Mouse (Mus musculus): ENCODE data around the gene Ctnnbip1. TPM values are rescaled to one million over a fixed set of nuclear protein-coding genes. Genes with fewer than 3 reads are reported as not detected.
"Not testable (repeated sequence)": the region's sequence is repeated elsewhere in the genome, so short reads cannot be mapped to it uniquely, and the experiment has no call there.

The Ctnnbip1 gene
- polyA plus RNA-seq, 1 experiment from 2014 or later: 64.8 TPM

GRCm38 (mm10) chr4:149613497-149613896 is 95.5 kb downstream of the Ctnnbip1 start:
- not testable (repeated sequence) for H3K4me2 ChIP-seq; H3K27me3 ChIP-seq; H3K27ac ChIP-seq; H3K9me3 ChIP-seq (replicated peaks); H3K4me1 ChIP-seq; H3K4me3 ChIP-seq (replicated peaks); H3K9ac ChIP-seq
- whole genome bisulfite sequencing: 73% methylated on average over 6 of the region's 6 CpGs
- H3K36me3 ChIP-seq: peaks cover 24% of the 10 kb centered on the region
- ATAC-seq (replicated peaks; ENCODE audit: low FRiP score): 0 out of 2 replicates have a peak, but pooled peaks have one; percentile 18

GRCm38 (mm10) chr4:149614869-149615268 is 96.8 kb downstream of the Ctnnbip1 start:
- WGBS: 99% methylated on average over 3 of the region's 3 CpGs
- Histone ChIP-seq H3K9me3 (replicated peaks) (no peaks in the 10 kb centered on the region), H3K4me2 (no peak overlapping the region), H3K36me3 (peaks cover 24% of the 10 kb centered on the region), H3K27me3 (no peaks in the 10 kb centered on the region), H3K9ac (no peak overlapping the region), H3K27ac (no peak overlapping the region), H3K4me3 (replicated peaks) (no peak overlapping the region), H3K4me1 (0 out of 2 replicates have a peak, but pooled peaks cover 4% of the 10 kb centered on the region)
- no peak for ATAC-seq (replicated peaks; ENCODE audit: low FRiP score)

Small RNAs within 50 kb of the gene (microRNA-seq; reads per million reads assigned to microRNA genes)
- 0.44 reads per million for gene Mir5616

Other genes starting within 250 kb of the Ctnnbip1 start
- 31.1 and 31.3 TPM in 2 replicates for gene Kif1b, start 210.5 kb upstream of the Ctnnbip1 start, polyA plus RNA-seq (2015; fragmentation: Nextera tagmentation; extraction: Ambion mirVana)
- gene Ube4b, start 91.5 kb upstream of the Ctnnbip1 start, polyA plus RNA-seq (2015; fragmentation: Nextera tagmentation; extraction: Ambion mirVana): 48.1 and 49.6 TPM in 2 replicates
- 0.77 and 0.90 TPM in 2 replicates for gene Rbp7, start 63.3 kb upstream of the Ctnnbip1 start, polyA plus RNA-seq (2015; fragmentation: Nextera tagmentation; extraction: Ambion mirVana)
- gene Tmem274, start 40.9 kb upstream of the Ctnnbip1 start, polyA plus RNA-seq (2015; fragmentation: Nextera tagmentation; extraction: Ambion mirVana): 0.45 TPM in 1 of 2 replicates, not detected in the other
- gene Nmnat1, start 33.0 kb upstream of the Ctnnbip1 start, polyA plus RNA-seq (2015; fragmentation: Nextera tagmentation; extraction: Ambion mirVana): 13.7 TPM in 2 replicates
- gene Lzic, start 33.0 kb upstream of the Ctnnbip1 start, polyA plus RNA-seq (2015; fragmentation: Nextera tagmentation; extraction: Ambion mirVana): 47.1 and 49.3 TPM in 2 replicates
- gene Clstn1, start 68.2 kb downstream of the Ctnnbip1 start, polyA plus RNA-seq (2015; fragmentation: Nextera tagmentation; extraction: Ambion mirVana): 36.7 and 41.8 TPM in 2 replicates
- 4.2 and 4.8 TPM in 2 replicates for gene Pik3cd, start 184.3 kb downstream of the Ctnnbip1 start, polyA plus RNA-seq (2015; fragmentation: Nextera tagmentation; extraction: Ambion mirVana)
- gene Tmem201, start 219.8 kb downstream of the Ctnnbip1 start, polyA plus RNA-seq (2015; fragmentation: Nextera tagmentation; extraction: Ambion mirVana): 35.4 and 42.2 TPM in 2 replicates